Mouse (Mus musculus) liver, embryonic 13.5 days (tissue): ENCODE measurements around the gene Mta3. TPM values are rescaled to one million over a fixed set of nuclear protein-coding genes. Genes with fewer than 3 reads are reported as not detected.
"Not testable (repeated sequence)": the region's sequence is repeated elsewhere in the genome, so short reads cannot be mapped to it uniquely, and the experiment has no call there.

ENCODE experiments used
- ATAC-seq: fragments of 200-750 bp; cut with Nextera tagmentation; 2 replicates; pipeline ENCODE4 v1.8.0; 2017; ENCODE audit warnings: low read depth, mild to moderate bottlenecking, moderate number of reproducible peaks, moderate library complexity
- DNase-seq: peaks from one replicate; pipeline ENCODE4 v3.0.0; 2022
- H3K27ac ChIP-seq: fragments of 300-500 bp; sonication (generic); 2 replicates; pipeline ENCODE4 v1.5.1; 2015; ENCODE audit warnings: moderate library complexity, mild to moderate bottlenecking, inconsistent platforms
- H3K27me3 ChIP-seq: fragments of 300-500 bp; sonication (generic); 2 replicates; pipeline ENCODE4 v1.6.1; 2015; ENCODE audit warnings: mild to moderate bottlenecking, inconsistent platforms
- H3K36me3 ChIP-seq: fragments of 300-500 bp; sonication (generic); 2 replicates; pipeline ENCODE4 v1.6.1; 2015; ENCODE audit warnings: mild to moderate bottlenecking, inconsistent platforms
- H3K4me1 ChIP-seq: fragments of 300-500 bp; sonication (generic); replicated peaks from 2 replicates; pipeline ENCODE4 v1.6.1; 2015; ENCODE audit warnings: inconsistent platforms
- H3K4me2 ChIP-seq: fragments of 300-500 bp; sonication (generic); 2 replicates; pipeline ENCODE4 v1.6.1; 2015; ENCODE audit warnings: inconsistent platforms, mild to moderate bottlenecking, moderate library complexity
- H3K4me3 ChIP-seq: fragments of 300-500 bp; sonication (generic); replicated peaks from 2 replicates; pipeline ENCODE4 v1.5.1; 2015; ENCODE audit warnings: mild to moderate bottlenecking, inconsistent platforms
- H3K9ac ChIP-seq: fragments of 300-500 bp; sonication (generic); 2 replicates; pipeline ENCODE4 v1.6.1; 2015; ENCODE audit warnings: mild to moderate bottlenecking, inconsistent platforms
- H3K9me3 ChIP-seq: fragments of 300-500 bp; sonication (generic); replicated peaks from 2 replicates; pipeline ENCODE4 v1.6.1; 2016; ENCODE audit warnings: inconsistent platforms
- WGBS: fragments of 180-500 bp; shearing (Covaris S2); methylation state at CpG from one replicate; pipeline ENCODE4 v1.1.7; 2015; ENCODE audit not compliant: insufficient replicate concordance; 5-methylcytosine and 5-hydroxymethylcytosine counted together
- polyA plus RNA-seq: library from polyadenylated mRNA; unstranded; fragments of >200 nt; fragmentation: Nextera tagmentation; extraction: Ambion mirVana; gene quantifications from 2 replicates; pipeline ENCODE4 v1.2.1, GENCODE M21; 2015

Gene Mta3
- polyA plus RNA-seq, 1 experiment from 2014 or later = 44.1 TPM

GRCm38 (mm10) chr17:83849717-83850116, 143.8 kb downstream of the Mta3 start:
- no peak for ATAC-seq
- no peaks in the 10 kb centered on the region for H3K9me3 ChIP-seq
- peaks cover 69% of the 10 kb centered on the region for H3K4me1 ChIP-seq
- 62% methylated on average over 5 of the region's 5 CpGs for WGBS
- H3K27ac ChIP-seq = no peak overlapping the region
- no peaks in the 10 kb centered on the region for H3K36me3 ChIP-seq
- DNase-seq = no peak
- no peak overlapping the region for H3K9ac ChIP-seq
- no peak overlapping the region for H3K4me3 ChIP-seq
- no peak overlapping the region for H3K4me2 ChIP-seq
- H3K27me3 ChIP-seq = no peaks in the 10 kb centered on the region

GRCm38 (mm10) chr17:83850458-83850857, 144.5 kb downstream of the Mta3 start:
- no peak for ATAC-seq
- H3K4me2 ChIP-seq = peak overlapping the region; percentile 43; the same call in 1 of the 2 replicates
- H3K4me1 ChIP-seq = peaks cover 66% of the 10 kb centered on the region

GRCm38 (mm10) chr17:83850864-83851263, 144.9 kb downstream of the Mta3 start:
- no peak overlapping the region for H3K27ac ChIP-seq
- no peaks in the 10 kb centered on the region for H3K36me3 ChIP-seq
- no peaks in the 10 kb centered on the region for H3K9me3 ChIP-seq
- H3K27me3 ChIP-seq = no peaks in the 10 kb centered on the region
- peaks cover 65% of the 10 kb centered on the region for H3K4me1 ChIP-seq
- DNase-seq (no peak), ATAC-seq (no peak)
- H3K9ac ChIP-seq = no peak overlapping the region
- H3K4me2 ChIP-seq = no peak overlapping the region
- whole genome bisulfite sequencing = 65% methylated on average over 5 of the region's 5 CpGs
- H3K4me3 ChIP-seq = no peak overlapping the region

More at GRCm38 (mm10) chr17:83850458-83850857, 144.5 kb downstream of the Mta3 start:
- Histone ChIP-seq H3K9ac (no peak overlapping the region), H3K9me3 (no peaks in the 10 kb centered on the region), H3K36me3 (no peaks in the 10 kb centered on the region), H3K4me3 (no peak overlapping the region), H3K27me3 (no peaks in the 10 kb centered on the region), H3K27ac (no peak overlapping the region)
- 14% methylated on average over 9 of the region's 9 CpGs for WGBS
- peak; percentile 72 for DNase-seq

GRCm38 (mm10) chr17:83853831-83854230, 147.9 kb downstream of the Mta3 start:
- Histone ChIP-seq H3K4me3 (peak overlapping the region; percentile 46), H3K9me3 (no peaks in the 10 kb centered on the region), H3K36me3 (no peaks in the 10 kb centered on the region), H3K4me1 (peaks cover 62% of the 10 kb centered on the region), H3K27ac (0 out of 2 replicates have a peak overlapping the region, but pooled peaks have one; percentile 44), H3K9ac (peak overlapping the region; percentile 42; the same call in 1 of the 2 replicates), H3K27me3 (no peaks in the 10 kb centered on the region), H3K4me2 (peak overlapping the region; percentile 57)
- WGBS = 37% methylated on average over 3 of the region's 3 CpGs
- DNase-seq = no peak
- no peak for ATAC-seq

- Histone ChIP-seq H3K4me1 (peaks cover 62% of the 10 kb centered on the region), H3K4me3 (peak overlapping the region; percentile 46), H3K27me3 (no peaks in the 10 kb centered on the region), H3K27ac (peak overlapping the region; percentile 44; the same call in 1 of the 2 replicates), H3K4me2 (peak overlapping the region; percentile 57), H3K9ac (peak overlapping the region; percentile 42; the same call in 1 of the 2 replicates), H3K9me3 (no peaks in the 10 kb centered on the region), H3K36me3 (no peaks in the 10 kb centered on the region)
- ATAC-seq (peak; percentile 85), DNase-seq (peak; percentile 84)
- WGBS = 28% methylated on average over 12 of the region's 12 CpGs
These were observed 148.4 kb downstream of the Mta3 start for GRCm38 (mm10) chr17:83854284-83854918.

- H3K9ac ChIP-seq = peak overlapping the region; percentile 36; the same call in 1 of the 2 replicates
- H3K4me3 ChIP-seq = no peak overlapping the region
- no peaks in the 10 kb centered on the region for H3K9me3 ChIP-seq
- peaks cover 75% of the 10 kb centered on the region for H3K4me1 ChIP-seq
- H3K27me3 ChIP-seq = no peaks in the 10 kb centered on the region; the same call in 1 of the 2 replicates
- peak; percentile 73 for DNase-seq
- 21% methylated on average over 7 of the region's 7 CpGs for WGBS
- H3K4me2 ChIP-seq = peak overlapping the region; percentile 49
- peak; percentile 64 for ATAC-seq
- peak overlapping the region; percentile 90 for H3K27ac ChIP-seq
- no peaks in the 10 kb centered on the region for H3K36me3 ChIP-seq
These were observed 152.4 kb downstream of the Mta3 start for GRCm38 (mm10) chr17:83858413-83858812.

GRCm38 (mm10) chr17:83859639-83860038, 153.7 kb downstream of the Mta3 start:
- peaks cover 3% of the 10 kb centered on the region; the same call in 1 of the 2 replicates for H3K27me3 ChIP-seq
- H3K27ac ChIP-seq = peak overlapping the region; percentile 90; the same call in 1 of the 2 replicates
- no peaks in the 10 kb centered on the region for H3K36me3 ChIP-seq
- no peak overlapping the region for H3K4me3 ChIP-seq
- peaks cover 65% of the 10 kb centered on the region for H3K4me1 ChIP-seq
- no peak overlapping the region for H3K4me2 ChIP-seq
- DNase-seq = no peak
- no peaks in the 10 kb centered on the region for H3K9me3 ChIP-seq
- no peak for ATAC-seq
- WGBS = 87% methylated on average over 4 of the region's 4 CpGs
- no peak overlapping the region for H3K9ac ChIP-seq

- peak overlapping the region; percentile 48; the same call in 1 of the 2 replicates for H3K27ac ChIP-seq
- H3K27me3 ChIP-seq = peaks cover 3% of the 10 kb centered on the region; the same call in 1 of the 2 replicates
- H3K4me3 ChIP-seq = no peak overlapping the region
- DNase-seq = no peak
- H3K4me2 ChIP-seq = no peak overlapping the region
- no peaks in the 10 kb centered on the region for H3K36me3 ChIP-seq
- WGBS = 53% methylated on average over 7 of the region's 7 CpGs
- no peaks in the 10 kb centered on the region for H3K9me3 ChIP-seq
- no peak overlapping the region for H3K9ac ChIP-seq
- peaks cover 61% of the 10 kb centered on the region for H3K4me1 ChIP-seq
- ATAC-seq = no peak
These were observed 154.3 kb downstream of the Mta3 start for GRCm38 (mm10) chr17:83860224-83860623.

- peak overlapping the region; percentile 89; the same call in 1 of the 2 replicates for H3K9ac ChIP-seq
- peak overlapping the region; percentile 98 for H3K4me2 ChIP-seq
- DNase-seq, H3K27me3 ChIP-seq, H3K36me3 ChIP-seq, ATAC-seq, H3K9me3 ChIP-seq: not testable (repeated sequence)
- peaks cover 61% of the 10 kb centered on the region for H3K4me1 ChIP-seq
- H3K4me3 ChIP-seq = peak overlapping the region; percentile 80
- WGBS = 49% methylated on average over 8 of the region's 8 CpGs
- peak overlapping the region; percentile 86; the same call in 1 of the 2 replicates for H3K27ac ChIP-seq
These were observed 155.0 kb downstream of the Mta3 start for GRCm38 (mm10) chr17:83860968-83861367.

GRCm38 (mm10) chr17:83861444-83862133, 155.6 kb downstream of the Mta3 start:
- WGBS = under 1% methylated on average over 62 of the region's 62 CpGs
- Histone ChIP-seq H3K27me3 (peaks cover 3% of the 10 kb centered on the region; the same call in 1 of the 2 replicates), H3K9me3 (no peaks in the 10 kb centered on the region), H3K36me3 (no peaks in the 10 kb centered on the region), H3K27ac (peak overlapping the region; percentile 86), H3K9ac (peak overlapping the region; percentile 89), H3K4me3 (peak overlapping the region; percentile 80), H3K4me1 (peaks cover 58% of the 10 kb centered on the region), H3K4me2 (peak overlapping the region; percentile 98)
- peak; percentile 95 for DNase-seq
- peak; percentile 87 for ATAC-seq

GRCm38 (mm10) chr17:83862134-83862881, 156.3 kb downstream of the Mta3 start:
- ATAC-seq (peak; percentile 49), DNase-seq (peak; percentile 41)
- Histone ChIP-seq H3K36me3 (no peaks in the 10 kb centered on the region), H3K4me2 (peak overlapping the region; percentile 98), H3K9me3 (no peaks in the 10 kb centered on the region), H3K4me3 (peak overlapping the region; percentile 80), H3K4me1 (peaks cover 51% of the 10 kb centered on the region), H3K9ac (peak overlapping the region; percentile 83), H3K27me3 (peaks cover 3% of the 10 kb centered on the region; the same call in 1 of the 2 replicates), H3K27ac (peak overlapping the region; percentile 86)
- under 1% methylated on average over 27 of the region's 27 CpGs for WGBS
